In genomic region chr19:24155395-24156066, GRCm38 (mm10) we compare ENCODE assay signal across 17 mouse cellular contexts.
DNase-seq lines count a peak whose midpoint lies in the region; ATAC-seq and TF ChIP-seq lines count a peak whose summit lies in the region.
"Had no signal": no experiment of that assay in that cellular context is flagged by ENCODE, and none has a peak within 500 bp of the region (broad histone marks: within the 10 kb centered on the region; RNA-seq: fewer than 3 reads in every experiment).

No protein-coding gene starts in this region.

- TF ChIP-seq CTCF in lung, postnatal 0 days (IDR thresholded peaks at IDR 0.05) = no peak

- no peaks in the 10 kb centered on the region for H3K36me3 ChIP-seq in lung, postnatal 0 days (ENCODE audit: insufficient read depth, low read length)
- no peaks in the 10 kb centered on the region for H3K36me3 ChIP-seq in kidney, embryonic 16.5 days (ENCODE audit: insufficient read depth, low read length)
- H3K36me3 ChIP-seq in liver, embryonic 15.5 days (replicated peaks) = no peaks in the 10 kb centered on the region
- H3K36me3 ChIP-seq: embryonic facial prominence, embryonic 10.5 days; heart, embryonic 13.5 days; midbrain, embryonic 10.5 days had no signal

- no peak overlapping the region for H3K9ac ChIP-seq in lung, postnatal 0 days (replicated peaks; ENCODE audit: low read depth)
- H3K9ac ChIP-seq in kidney, embryonic 16.5 days (replicated peaks; ENCODE audit: low read length) = no peak overlapping the region
- no peak overlapping the region for H3K9ac ChIP-seq in liver, embryonic 15.5 days
- H3K9ac ChIP-seq: heart, embryonic 13.5 days had no signal

- no peak overlapping the region for H3K4me2 ChIP-seq in lung, postnatal 0 days (replicated peaks; ENCODE audit: low read depth, low read length)
- H3K4me2 ChIP-seq in kidney, embryonic 16.5 days (replicated peaks; ENCODE audit: low read depth, low read length) = no peak overlapping the region; the same call in 1 of the 2 replicates
- no peak overlapping the region for H3K4me2 ChIP-seq in liver, embryonic 15.5 days
- H3K4me2 ChIP-seq: heart, embryonic 13.5 days had no signal

- H3K27me3 ChIP-seq in lung, postnatal 0 days (replicated peaks; ENCODE audit: insufficient read depth, low read length) = no peaks in the 10 kb centered on the region
- H3K27me3 ChIP-seq in kidney, embryonic 16.5 days (ENCODE audit: insufficient read depth, low read length) = no peaks in the 10 kb centered on the region
- no peaks in the 10 kb centered on the region for H3K27me3 ChIP-seq in liver, embryonic 15.5 days
- H3K27me3 ChIP-seq: heart, embryonic 13.5 days had no signal

- no peak for ATAC-seq in lung, postnatal 0 days
- peak; percentile 83 for ATAC-seq in kidney, embryonic 16.5 days (ENCODE audit: low FRiP score, low TSS enrichment)
- ATAC-seq in liver, embryonic 15.5 days (ENCODE audit: insufficient read depth) = peak; percentile 52; the same call in 1 of the 2 replicates
- ATAC-seq: forebrain, embryonic 14.5 days had no signal

- no peak for TF ChIP-seq EP300 in lung, postnatal 0 days (IDR thresholded peaks at IDR 0.05)

- peak; percentile 19 for DNase-seq in embryo, embryonic 10.5 days (ENCODE audit: low spot score)
- no peak for DNase-seq in embryo, embryonic 9.5 days (ENCODE audit: extremely low spot score)
- DNase-seq in lung, postnatal 0 days (ENCODE audit: low spot score) = no peak
- DNase-seq in lung, postnatal 36 days = no peak
- DNase-seq in layer of hippocampus, adult 9-10 months (ENCODE audit: low spot score) = no peak
- no peak for DNase-seq in ovary, postnatal 14 days (ENCODE audit: low spot score)
- DNase-seq: cerebellum, adult 9-11 months; layer of hippocampus, postnatal 36 days; left cerebral cortex, postnatal 4 days; lung, postnatal 4 days; thymus, adult 18-20 months had no signal

- peaks cover 7% of the 10 kb centered on the region; the same call in 1 of the 2 replicates for H3K4me1 ChIP-seq in lung, postnatal 0 days (ENCODE audit: insufficient read depth, low read depth, low read length)
- peaks cover 30% of the 10 kb centered on the region for H3K4me1 ChIP-seq in kidney, embryonic 16.5 days (ENCODE audit: insufficient read depth, low read length)
- H3K4me1 ChIP-seq in liver, embryonic 15.5 days (replicated peaks) = 0 out of 2 replicates have a peak, but pooled peaks cover 7% of the 10 kb centered on the region

- H3K9me3 ChIP-seq in lung, postnatal 0 days (ENCODE audit: low read length) = no peaks in the 10 kb centered on the region
- no peaks in the 10 kb centered on the region for H3K9me3 ChIP-seq in kidney, embryonic 16.5 days (ENCODE audit: low read length)
- H3K9me3 ChIP-seq in liver, embryonic 15.5 days (replicated peaks) = no peaks in the 10 kb centered on the region
- H3K9me3 ChIP-seq: embryonic facial prominence, embryonic 10.5 days; heart, embryonic 13.5 days; midbrain, embryonic 10.5 days had no signal

- 55% methylated on average over 8 of the region's 8 CpGs for WGBS in lung, postnatal 0 days
- 22% methylated on average over 8 of the region's 8 CpGs for WGBS in kidney, embryonic 16.5 days
- 52% methylated on average over 8 of the region's 8 CpGs for WGBS in liver, embryonic 15.5 days (ENCODE audit: insufficient replicate concordance)

- H3K27ac ChIP-seq in lung, postnatal 0 days (ENCODE audit: low read length) = 0 out of 2 replicates have a peak overlapping the region, but pooled peaks have one; percentile 7
- peak overlapping the region; percentile 74 for H3K27ac ChIP-seq in kidney, embryonic 16.5 days (ENCODE audit: low read length)
- peak overlapping the region; percentile 42 for H3K27ac ChIP-seq in liver, embryonic 15.5 days (replicated peaks)
- H3K27ac ChIP-seq: embryonic facial prominence, embryonic 10.5 days; heart, embryonic 13.5 days; midbrain, embryonic 10.5 days had no signal

- no peak overlapping the region for H3K4me3 ChIP-seq in lung, postnatal 0 days (ENCODE audit: low read depth, low read length)
- H3K4me3 ChIP-seq in kidney, embryonic 16.5 days (ENCODE audit: low read length) = no peak overlapping the region
- H3K4me3 ChIP-seq in liver, embryonic 15.5 days (replicated peaks) = no peak overlapping the region
- H3K4me3 ChIP-seq: embryonic facial prominence, embryonic 10.5 days; heart, embryonic 13.5 days; midbrain, embryonic 10.5 days had no signal

Comparison
In these comparisons a context has a peak if more than half of its experiments do, and no peak if none do; other contexts are left out.
1. H3K27ac ChIP-seq: peak in every context shown above with its lines; median percentile 74 in kidney, embryonic 16.5 days; 42 in liver, embryonic 15.5 days; 7 in lung, postnatal 0 days.